Comparison of ENCODE assay signal across 9 mouse cellular contexts in genomic region chr7:24735970-24736670, GRCm38 (mm10). TPM values are rescaled to one million over a fixed set of nuclear protein-coding genes. Genes with fewer than 3 reads are reported as not detected.
DNase-seq lines count a peak whose midpoint lies in the region; ATAC-seq lines count a peak whose summit lies in the region.
"Had no signal": no experiment of that assay in that cellular context is flagged by ENCODE, and none has a peak within 500 bp of the region (broad histone marks: within the 10 kb centered on the region; RNA-seq: fewer than 3 reads in every experiment).

No protein-coding gene starts in this region.

- 11% methylated on average over 17 of the region's 17 CpGs for WGBS in forebrain, embryonic 15.5 days
- WGBS in midbrain, embryonic 11.5 days, result 17% methylated on average over 17 of the region's 17 CpGs

- H3K4me1 ChIP-seq in forebrain, embryonic 15.5 days, result peaks cover 7% of the 10 kb centered on the region; the same call in 1 of the 2 replicates
- H3K4me1 ChIP-seq in midbrain, embryonic 11.5 days (ENCODE audit: control insufficient read depth, insufficient read depth, low read length), result peaks cover 4% of the 10 kb centered on the region; the same call in 1 of the 2 replicates

- no peak overlapping the region for H3K9ac ChIP-seq in forebrain, embryonic 15.5 days (replicated peaks)
- H3K9ac ChIP-seq in midbrain, embryonic 11.5 days (ENCODE audit: low read length), result peak overlapping the region; percentile 30; the same call in 1 of the 2 replicates

- no peak overlapping the region for H3K27ac ChIP-seq in forebrain, embryonic 15.5 days (replicated peaks)
- H3K27ac ChIP-seq in midbrain, embryonic 11.5 days (ENCODE audit: low read depth, low read length), result no peak overlapping the region

- H3K4me2 ChIP-seq in forebrain, embryonic 15.5 days (replicated peaks), result peak overlapping the region; percentile 26
- peak overlapping the region; percentile 24 for H3K4me2 ChIP-seq in midbrain, embryonic 11.5 days

- peak; percentile 8 for DNase-seq in CD4-positive, CD25-positive, alpha-beta regulatory T cell, adult 2 months (ENCODE audit: low read depth, low spot score)
- peak; percentile 14 for DNase-seq in NIH3T3 (ENCODE audit: low read depth)
- DNase-seq in kidney, postnatal 25 days, result peak; percentile 38 to 68
- DNase-seq in midbrain, embryonic 11.5 days (ENCODE audit: low spot score, missing footprints), result peak; percentile 90
- DNase-seq in left cerebral cortex, adult 11 months (ENCODE audit: low spot score), result no peak
- no peak for DNase-seq in right cerebral cortex, postnatal 10 days (ENCODE audit: low spot score in 2 of 2)

- no peaks in the 10 kb centered on the region for H3K27me3 ChIP-seq in forebrain, embryonic 15.5 days
- no peaks in the 10 kb centered on the region for H3K27me3 ChIP-seq in midbrain, embryonic 11.5 days (ENCODE audit: control insufficient read depth, insufficient read depth, low read length)

- H3K36me3 ChIP-seq in forebrain, embryonic 15.5 days, result no peaks in the 10 kb centered on the region
- no peaks in the 10 kb centered on the region for H3K36me3 ChIP-seq in midbrain, embryonic 11.5 days (ENCODE audit: control insufficient read depth, insufficient read depth, low read length)

- no peak for ATAC-seq in CD4-positive, CD25-positive, alpha-beta regulatory T cell, adult 4 months
- 0 out of 2 replicates have a peak, but pooled peaks have one; percentile 29 for ATAC-seq in forebrain, embryonic 15.5 days (replicated peaks)
- ATAC-seq in midbrain, embryonic 11.5 days (ENCODE audit: low FRiP score), result peak; percentile 78

- no peaks in the 10 kb centered on the region for H3K9me3 ChIP-seq in forebrain, embryonic 15.5 days
- no peaks in the 10 kb centered on the region for H3K9me3 ChIP-seq in midbrain, embryonic 11.5 days (ENCODE audit: control insufficient read depth, low read length)

- H3K4me3 ChIP-seq in forebrain, embryonic 15.5 days, result 0 out of 2 replicates have a peak overlapping the region, but pooled peaks have one; percentile 8
- H3K4me3 ChIP-seq in midbrain, embryonic 11.5 days (ENCODE audit: low read depth, low read length), result no peak overlapping the region; the same call in 1 of the 2 replicates

RNA-seq across cellular contexts. Expression of gene Gm4763, which starts 9.4 kb away (rescaled TPM):
- polyA plus RNA-seq in CD4-positive, CD25-positive, alpha-beta regulatory T cell, adult 4 months (2017; shearing (Covaris generic)), result not detected
- not detected in 2 replicates for polyA plus RNA-seq in forebrain, embryonic 15.5 days (2015; fragmentation: Nextera tagmentation; extraction: Ambion mirVana)
- polyA plus RNA-seq in midbrain, embryonic 11.5 days (2014; fragmentation: Nextera tagmentation; extraction: Ambion mirVana), result not detected in 2 replicates
- polyA plus RNA-seq: cortical plate, adult 2 months had no signal

RNA-seq across cellular contexts. Expression of gene Cd177, which starts 24.0 kb away (rescaled TPM):
- polyA plus RNA-seq in CD4-positive, CD25-positive, alpha-beta regulatory T cell, adult 4 months (2017; shearing (Covaris generic)), result not detected
- 0.31 TPM in 1 of 2 replicates, not detected in the other for polyA plus RNA-seq in forebrain, embryonic 15.5 days (2015; fragmentation: Nextera tagmentation; extraction: Ambion mirVana)
- polyA plus RNA-seq in midbrain, embryonic 11.5 days (2014; fragmentation: Nextera tagmentation; extraction: Ambion mirVana), result not detected in 2 replicates
- polyA plus RNA-seq: cortical plate, adult 2 months had no signal

RNA-seq across cellular contexts. Expression of gene BC049730, which starts 27.1 kb away (rescaled TPM):
- not detected for polyA plus RNA-seq in CD4-positive, CD25-positive, alpha-beta regulatory T cell, adult 4 months (2017; shearing (Covaris generic))
- not detected in 2 replicates for polyA plus RNA-seq in forebrain, embryonic 15.5 days (2015; fragmentation: Nextera tagmentation; extraction: Ambion mirVana)
- not detected in 2 replicates for polyA plus RNA-seq in midbrain, embryonic 11.5 days (2014; fragmentation: Nextera tagmentation; extraction: Ambion mirVana)
- polyA plus RNA-seq: cortical plate, adult 2 months had no signal

RNA-seq across cellular contexts. Expression of gene Ceacam10, which starts 40.9 kb away (rescaled TPM):
- not detected for polyA plus RNA-seq in CD4-positive, CD25-positive, alpha-beta regulatory T cell, adult 4 months (2017; shearing (Covaris generic))
- not detected in 2 replicates for polyA plus RNA-seq in forebrain, embryonic 15.5 days (2015; fragmentation: Nextera tagmentation; extraction: Ambion mirVana)
- not detected in 2 replicates for polyA plus RNA-seq in midbrain, embryonic 11.5 days (2014; fragmentation: Nextera tagmentation; extraction: Ambion mirVana)

RNA-seq across cellular contexts. Expression of gene Tex101, which starts 59.6 kb away (rescaled TPM):
- not detected for polyA plus RNA-seq in CD4-positive, CD25-positive, alpha-beta regulatory T cell, adult 4 months (2017; shearing (Covaris generic))
- polyA plus RNA-seq in forebrain, embryonic 15.5 days (2015; fragmentation: Nextera tagmentation; extraction: Ambion mirVana), result not detected in 2 replicates
- polyA plus RNA-seq in midbrain, embryonic 11.5 days (2014; fragmentation: Nextera tagmentation; extraction: Ambion mirVana), result not detected in 2 replicates
- polyA plus RNA-seq: cortical plate, adult 2 months had no signal

Comparison
In these comparisons a context has a peak if more than half of its experiments do, and no peak if none do; other contexts are left out.
1. DNase-seq: peak in CD4-positive, CD25-positive, alpha-beta regulatory T cell, adult 2 months (single experiment), NIH3T3 (single experiment), kidney, postnatal 25 days (2 of 2) and midbrain, embryonic 11.5 days (single experiment); none in left cerebral cortex, adult 11 months (single experiment) and right cerebral cortex, postnatal 10 days (0 of 2).